Mouse (Mus musculus) midbrain, postnatal 0 days (tissue): ENCODE measurements at regions not wholly inside any gene's neighbourhood (a gene's known extent, or its start where the extent isn't known, plus 50 kb on each side); places are given as distances from the start of the nearest gene placed in this dataset.
A peak's percentile ranks its signal among the peaks of the same experiment; 100 is the strongest.

Experiments used
- ATAC-seq: fragments of 200-750 bp; cut with Nextera tagmentation; 2 replicates; pipeline ENCODE4 v1.8.0; 2017; ENCODE audit warnings: moderate number of reproducible peaks, mild to moderate bottlenecking, moderate TSS enrichment, moderate library complexity; ENCODE audit not compliant: low FRiP score
- DNase-seq: peaks from one replicate; pipeline ENCODE4 v3.0.0-alpha.2; 2015; ENCODE audit warnings: low spot score
- H3K27ac ChIP-seq: fragments of 300-500 bp; sonication (generic); 2 replicates; pipeline ENCODE4 v1.5.1; 2014; ENCODE audit warnings: low read depth, mild to moderate bottlenecking, low read length, mixed read lengths
- H3K27me3 ChIP-seq: fragments of 300-500 bp; sonication (generic); 2 replicates; pipeline ENCODE4 v1.6.1; 2014; ENCODE audit warnings: low read length, control low read depth, mixed read lengths; ENCODE audit not compliant: insufficient read depth
- H3K36me3 ChIP-seq: fragments of 300-500 bp; sonication (generic); 2 replicates; pipeline ENCODE4 v1.6.1; 2014; ENCODE audit warnings: low read length, control low read depth, mixed read lengths; ENCODE audit not compliant: insufficient read depth
- H3K4me1 ChIP-seq: fragments of 300-500 bp; sonication (generic); 2 replicates; pipeline ENCODE4 v1.6.1; 2014; ENCODE audit warnings: mild to moderate bottlenecking, control low read depth, antibody characterized with exemption, low read length, mixed read lengths; ENCODE audit not compliant: insufficient read depth
- H3K4me2 ChIP-seq: fragments of 300-500 bp; sonication (generic); 2 replicates; pipeline ENCODE4 v1.6.1; 2014; ENCODE audit warnings: low read depth, mild to moderate bottlenecking, low read length, mixed read lengths; ENCODE audit not compliant: poor library complexity, severe bottlenecking
- H3K4me3 ChIP-seq: fragments of 300-500 bp; sonication (generic); 2 replicates; pipeline ENCODE4 v1.5.1; 2014; ENCODE audit warnings: low read depth, mild to moderate bottlenecking, low read length, moderate library complexity
- H3K9ac ChIP-seq: fragments of 300-500 bp; sonication (generic); replicated peaks from 2 replicates; pipeline ENCODE4 v1.6.1; 2014; ENCODE audit warnings: mild to moderate bottlenecking, low read length, moderate library complexity, mixed read lengths; ENCODE audit not compliant: poor library complexity, severe bottlenecking
- H3K9me3 ChIP-seq: fragments of 300-500 bp; sonication (generic); 2 replicates; pipeline ENCODE4 v1.6.1; 2016; ENCODE audit warnings: low read length, control low read depth
- CTCF ChIP-seq: IDR thresholded peaks from 2 replicates; pipeline ENCODE4 v1.5.1; 2016; ENCODE audit warnings: antibody characterized with exemption, mild to moderate bottlenecking
- WGBS: fragments of 180-500 bp; shearing (Covaris S2); extraction: QIAGEN DNeasy Blood & Tissue Kit; methylation state at CpG from one replicate; pipeline ENCODE4 v1.1.7; 2014; 5-methylcytosine and 5-hydroxymethylcytosine counted together

DNA sequence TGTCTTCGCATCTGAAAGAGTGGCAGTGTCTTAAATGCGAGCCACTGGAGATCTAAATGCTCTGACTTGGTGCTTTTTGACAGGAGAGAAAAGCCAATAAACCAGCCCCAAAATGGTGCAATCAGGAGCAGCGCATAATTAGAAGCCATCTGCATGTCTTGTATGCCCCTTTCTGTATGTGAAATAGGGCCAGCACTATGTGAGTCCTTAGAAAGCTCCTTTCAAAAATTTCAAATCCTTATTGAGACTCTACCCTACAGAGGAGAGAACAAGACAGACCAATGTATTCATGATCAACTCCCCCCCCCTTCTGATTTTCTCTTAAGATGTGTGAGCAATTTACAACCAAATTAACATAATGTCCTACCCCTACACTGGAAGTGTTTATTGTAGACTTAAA, 86.6 kb upstream of the Lcorl start:
- ATAC-seq: no peak
- no peak for TF ChIP-seq CTCF
- DNase-seq: peak; percentile 10

GRCm38 (mm10) chr5:45932970-45933369, 75.6 kb upstream of the Lcorl start:
- DNase-seq: peak; percentile 20
- no peaks in the 10 kb centered on the region for H3K27me3 ChIP-seq
- H3K9me3 ChIP-seq: no peaks in the 10 kb centered on the region
- no peak for TF ChIP-seq CTCF
- no peak overlapping the region for H3K27ac ChIP-seq
- H3K36me3 ChIP-seq: no peaks in the 10 kb centered on the region
- 32% methylated on average over 4 of the region's 4 CpGs for WGBS
- H3K4me1 ChIP-seq: no peaks in the 10 kb centered on the region
- no peak overlapping the region for H3K4me3 ChIP-seq
- no peak overlapping the region for H3K9ac ChIP-seq
- H3K4me2 ChIP-seq: no peak overlapping the region
- ATAC-seq: no peak

More for the DNA sequence above, 86.6 kb upstream of the Lcorl start:
- Histone ChIP-seq H3K9me3 (no peaks in the 10 kb centered on the region), H3K27ac (no peak overlapping the region), H3K9ac (no peak overlapping the region), H3K4me1 (no peaks in the 10 kb centered on the region), H3K4me3 (no peak overlapping the region), H3K36me3 (no peaks in the 10 kb centered on the region), H3K27me3 (no peaks in the 10 kb centered on the region), H3K4me2 (no peak overlapping the region)
- 67% methylated on average over 3 of the region's 3 CpGs for WGBS

DNA sequence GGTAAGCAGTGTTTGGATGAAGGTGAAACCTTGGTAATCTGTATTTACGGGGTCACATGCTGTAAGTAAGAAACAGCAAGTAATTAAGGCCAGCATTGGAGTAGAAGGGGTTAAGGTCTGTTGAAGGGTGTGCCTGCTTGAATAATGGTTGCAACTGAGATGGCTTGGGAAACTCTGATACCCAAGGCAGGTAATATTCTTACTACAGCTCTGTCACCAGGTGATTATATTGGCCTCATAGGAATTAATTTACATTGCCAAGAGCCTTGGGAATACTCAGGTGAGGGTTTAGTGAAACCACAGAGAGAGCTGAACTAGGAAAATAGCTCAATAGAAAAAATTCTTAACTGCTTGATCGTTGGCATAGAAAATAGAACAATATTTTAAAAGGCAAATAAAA, 73.8 kb upstream of the Lcorl start:
- H3K9me3 ChIP-seq: no peaks in the 10 kb centered on the region
- H3K27ac ChIP-seq: no peak overlapping the region
- H3K9ac ChIP-seq: no peak overlapping the region
- no peaks in the 10 kb centered on the region for H3K27me3 ChIP-seq
- TF ChIP-seq CTCF: no peak
- DNase-seq (no peak), ATAC-seq (no peak)
- no peak overlapping the region for H3K4me3 ChIP-seq
- H3K4me1 ChIP-seq: no peaks in the 10 kb centered on the region
- H3K36me3 ChIP-seq: no peaks in the 10 kb centered on the region
- 85% methylated on average over 2 of the region's 2 CpGs for whole genome bisulfite sequencing
- no peak overlapping the region for H3K4me2 ChIP-seq

GRCm38 (mm10) chr5:45925879-45926410, 68.5 kb upstream of the Lcorl start:
- peak; percentile 8 for DNase-seq
- ATAC-seq: no peak
- no peak overlapping the region for H3K27ac ChIP-seq
- 75% methylated on average over 9 of the region's 9 CpGs for WGBS
- H3K4me1 ChIP-seq: no peaks in the 10 kb centered on the region
- H3K9ac ChIP-seq: no peak overlapping the region
- H3K27me3 ChIP-seq: no peaks in the 10 kb centered on the region
- H3K4me3 ChIP-seq: no peak overlapping the region
- no peaks in the 10 kb centered on the region for H3K9me3 ChIP-seq
- TF ChIP-seq CTCF: no peak
- no peak overlapping the region for H3K4me2 ChIP-seq
- H3K36me3 ChIP-seq: no peaks in the 10 kb centered on the region

DNA sequence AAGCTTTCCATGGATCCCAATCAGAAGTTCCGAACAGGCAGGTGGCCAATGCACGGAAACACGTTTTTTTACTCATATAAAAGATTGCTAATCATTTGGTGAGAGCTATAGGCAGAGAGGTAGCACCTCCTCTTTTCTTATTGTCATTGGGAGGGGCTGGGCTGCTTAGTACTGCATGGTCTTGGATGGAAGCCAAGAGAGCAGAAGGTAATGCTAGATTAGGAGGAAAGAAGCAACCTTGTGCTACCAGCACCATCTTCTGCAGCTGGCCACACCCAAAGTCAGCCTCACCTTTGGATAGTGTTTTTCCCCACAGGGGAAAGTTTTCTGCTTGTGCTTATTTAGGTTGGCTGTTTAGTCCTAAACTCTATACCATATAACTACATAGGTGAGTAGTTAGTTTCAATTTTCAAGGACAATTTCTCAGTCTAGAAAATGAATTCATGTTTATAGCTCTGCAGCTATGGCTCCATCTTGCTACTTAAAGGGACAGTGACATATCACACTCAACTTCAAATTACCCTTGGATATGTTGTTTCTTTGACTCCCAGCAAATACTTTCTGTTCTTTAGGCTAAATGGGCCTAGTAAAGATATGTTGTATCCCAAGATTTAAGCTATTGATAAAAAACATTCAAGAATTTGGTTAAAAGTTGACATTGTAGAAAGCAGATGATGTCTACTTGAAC, 66.6 kb upstream of the Lcorl start:
- no peak overlapping the region for H3K4me2 ChIP-seq
- no peak overlapping the region for H3K4me3 ChIP-seq
- ATAC-seq (no peak), DNase-seq (no peak)
- TF ChIP-seq CTCF: no peak
- H3K27ac ChIP-seq: no peak overlapping the region
- H3K9me3 ChIP-seq: no peaks in the 10 kb centered on the region
- H3K27me3 ChIP-seq: no peaks in the 10 kb centered on the region
- 83% methylated on average over 3 of the region's 3 CpGs for WGBS
- no peaks in the 10 kb centered on the region for H3K36me3 ChIP-seq
- no peaks in the 10 kb centered on the region for H3K4me1 ChIP-seq
- H3K9ac ChIP-seq: no peak overlapping the region
